Mouse (Mus musculus): ENCODE measurements around the gene Gm20388. TPM values are rescaled to one million over a fixed set of nuclear protein-coding genes. Genes with fewer than 3 reads are reported as not detected.
A peak's percentile ranks its signal among the peaks of the same experiment; 100 is the strongest.

Gene Gm20388
- total and polyA plus RNA-seq, 2 experiments from 2014 or later = 17.3 TPM; not detected in 1

DNA sequence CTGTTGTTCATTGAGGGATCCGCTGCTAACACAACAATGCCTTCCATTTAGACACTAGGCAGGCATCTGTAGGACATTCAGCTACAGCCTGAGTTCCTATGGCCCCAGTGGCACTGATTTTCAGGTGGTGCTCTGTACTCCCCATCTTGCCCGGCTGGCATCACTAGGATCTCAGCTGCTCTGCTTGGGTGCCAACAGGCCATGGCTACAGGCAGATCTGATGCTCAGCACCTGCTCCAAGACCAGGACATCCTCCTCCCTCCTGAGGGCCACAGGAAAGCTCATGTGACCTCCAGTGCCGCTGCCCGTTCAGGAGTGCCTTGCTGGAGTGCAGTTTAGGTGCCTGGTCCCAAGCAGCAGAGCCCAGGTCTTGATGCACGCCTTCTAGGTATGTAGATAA, 1721.8 kb downstream of the Gm20388 start:
- H3K4me2 ChIP-seq (ENCODE audit: low read depth, low read length) = no peak overlapping the region
- no peaks in the 10 kb centered on the region for H3K9me3 ChIP-seq (replicated peaks; ENCODE audit: control insufficient read depth, low read length)
- 41% methylated on average over 5 of the region's 5 CpGs for WGBS
- no peaks in the 10 kb centered on the region for H3K27me3 ChIP-seq (ENCODE audit: control insufficient read depth, insufficient read depth, low read length)
- H3K36me3 ChIP-seq (replicated peaks; ENCODE audit: control insufficient read depth, insufficient read depth, low read length) = peaks cover 13% of the 10 kb centered on the region; the same call in 1 of the 2 replicates
- no peak for ATAC-seq (ENCODE audit: insufficient read depth, low read depth)
- peaks cover 20% of the 10 kb centered on the region for H3K4me1 ChIP-seq (ENCODE audit: control insufficient read depth, insufficient read depth)
- peak overlapping the region; percentile 56 for H3K27ac ChIP-seq (ENCODE audit: low read depth)
- DNase-seq (ENCODE audit: low spot score) = no peak
- TF ChIP-seq EP300 (IDR thresholded peaks at IDR 0.05; ENCODE audit: low read depth) = no peak
- no peak for TF ChIP-seq CTCF (IDR thresholded peaks at IDR 0.05; ENCODE audit: low read depth)
- no peak overlapping the region for H3K4me3 ChIP-seq (ENCODE audit: low read depth, low read length)
- H3K9ac ChIP-seq (replicated peaks; ENCODE audit: low read depth, low read length) = no peak overlapping the region

DNA sequence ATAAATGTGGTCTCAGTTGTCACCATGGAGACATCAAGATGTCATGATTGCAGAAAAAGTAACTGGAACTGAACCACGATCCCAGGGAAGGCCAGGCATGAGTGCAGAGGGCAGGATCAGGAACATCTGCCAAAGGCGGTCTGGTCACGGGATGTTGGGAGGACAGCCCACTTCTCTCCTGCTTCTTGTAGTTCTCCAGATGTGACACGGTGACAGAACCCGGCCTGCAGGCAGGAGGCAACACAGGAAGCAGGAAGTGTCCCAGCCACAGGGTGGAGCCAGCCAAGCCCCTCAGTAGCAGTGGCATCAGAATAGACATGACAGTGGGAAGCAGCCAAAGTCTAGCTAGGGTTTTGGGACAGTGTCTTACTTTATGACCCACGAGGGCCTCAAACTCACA, 1724.9 kb downstream of the Gm20388 start:
- peak; percentile 36 for DNase-seq (ENCODE audit: low spot score)
- H3K27me3 ChIP-seq (ENCODE audit: control insufficient read depth, insufficient read depth, low read length) = no peaks in the 10 kb centered on the region
- peak; percentile 57; the same call in 1 of the 2 replicates for ATAC-seq (ENCODE audit: insufficient read depth, low read depth)
- no peak overlapping the region for H3K9ac ChIP-seq (replicated peaks; ENCODE audit: low read depth, low read length)
- H3K4me1 ChIP-seq (ENCODE audit: control insufficient read depth, insufficient read depth) = peaks cover 25% of the 10 kb centered on the region
- H3K4me3 ChIP-seq (ENCODE audit: low read depth, low read length) = no peak overlapping the region
- no peak for TF ChIP-seq EP300 (IDR thresholded peaks at IDR 0.05; ENCODE audit: low read depth)
- peak; percentile 30 for TF ChIP-seq CTCF (IDR thresholded peaks at IDR 0.05; ENCODE audit: low read depth)
- H3K27ac ChIP-seq (ENCODE audit: low read depth) = peak overlapping the region; percentile 75
- H3K4me2 ChIP-seq (ENCODE audit: low read depth, low read length) = no peak overlapping the region
- WGBS = 32% methylated on average over 6 of the region's 6 CpGs
- no peaks in the 10 kb centered on the region for H3K36me3 ChIP-seq (replicated peaks; ENCODE audit: control insufficient read depth, insufficient read depth, low read length)
- no peaks in the 10 kb centered on the region for H3K9me3 ChIP-seq (replicated peaks; ENCODE audit: control insufficient read depth, low read length)

- no peak overlapping the region for H3K4me2 ChIP-seq (ENCODE audit: low read depth, low read length)
- no peak for DNase-seq (ENCODE audit: low spot score)
- H3K4me3 ChIP-seq (ENCODE audit: low read depth, low read length) = no peak overlapping the region
- TF ChIP-seq CTCF (IDR thresholded peaks at IDR 0.05; ENCODE audit: low read depth) = no peak
- TF ChIP-seq EP300 (IDR thresholded peaks at IDR 0.05; ENCODE audit: low read depth) = no peak
- 0 out of 2 replicates have a peak overlapping the region, but pooled peaks have one; percentile 28 for H3K9ac ChIP-seq (replicated peaks; ENCODE audit: low read depth, low read length)
- 72% methylated on average over 8 of the region's 8 CpGs for WGBS
- H3K4me1 ChIP-seq (ENCODE audit: control insufficient read depth, insufficient read depth) = peaks cover 28% of the 10 kb centered on the region
- no peaks in the 10 kb centered on the region for H3K9me3 ChIP-seq (replicated peaks; ENCODE audit: control insufficient read depth, low read length)
- ATAC-seq (ENCODE audit: insufficient read depth, low read depth) = no peak
- no peaks in the 10 kb centered on the region for H3K27me3 ChIP-seq (ENCODE audit: control insufficient read depth, insufficient read depth, low read length)
- peak overlapping the region; percentile 75 for H3K27ac ChIP-seq (ENCODE audit: low read depth)
- no peaks in the 10 kb centered on the region for H3K36me3 ChIP-seq (replicated peaks; ENCODE audit: control insufficient read depth, insufficient read depth, low read length)
These were observed 1725.5 kb downstream of the Gm20388 start for GRCm38 (mm10) chr8:121636180-121636579.

DNA sequence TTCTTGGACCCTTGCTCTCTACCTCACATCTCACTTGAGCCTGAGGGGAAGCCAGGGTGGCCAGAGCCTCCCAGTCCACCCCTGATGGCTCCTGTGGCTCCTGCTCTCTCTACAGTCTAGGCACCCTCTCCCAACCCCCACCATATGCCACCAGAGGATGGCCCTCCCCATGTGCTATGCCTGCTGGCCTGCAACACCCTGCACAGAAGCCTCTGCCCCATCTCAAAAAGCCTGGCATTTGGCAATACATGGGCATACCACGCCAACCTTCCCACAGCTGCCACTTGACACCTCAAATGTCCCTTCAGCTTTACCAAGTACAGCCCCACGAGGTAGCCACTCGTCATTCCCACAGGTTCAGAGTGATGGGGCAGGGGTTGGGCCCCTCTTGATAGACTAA, 1732.2 kb downstream of the Gm20388 start:
- Histone ChIP-seq H3K9me3 (replicated peaks; ENCODE audit: control insufficient read depth, low read length) (no peaks in the 10 kb centered on the region), H3K4me2 (ENCODE audit: low read depth, low read length) (no peak overlapping the region), H3K9ac (replicated peaks; ENCODE audit: low read depth, low read length) (no peak overlapping the region), H3K27me3 (ENCODE audit: control insufficient read depth, insufficient read depth, low read length) (no peaks in the 10 kb centered on the region), H3K4me3 (ENCODE audit: low read depth, low read length) (no peak overlapping the region), H3K4me1 (ENCODE audit: control insufficient read depth, insufficient read depth) (peaks cover 21% of the 10 kb centered on the region), H3K36me3 (replicated peaks; ENCODE audit: control insufficient read depth, insufficient read depth, low read length) (peaks cover 4% of the 10 kb centered on the region; the same call in 1 of the 2 replicates), H3K27ac (ENCODE audit: low read depth) (peak overlapping the region; percentile 4; the same call in 1 of the 2 replicates)
- no peak for ATAC-seq (ENCODE audit: insufficient read depth, low read depth)
- TF ChIP-seq EP300 (IDR thresholded peaks at IDR 0.05; ENCODE audit: low read depth) = no peak
- no peak for TF ChIP-seq CTCF (IDR thresholded peaks at IDR 0.05; ENCODE audit: low read depth)
- 59% methylated on average over 3 of the region's 3 CpGs for WGBS
- DNase-seq (ENCODE audit: low spot score) = no peak

DNA sequence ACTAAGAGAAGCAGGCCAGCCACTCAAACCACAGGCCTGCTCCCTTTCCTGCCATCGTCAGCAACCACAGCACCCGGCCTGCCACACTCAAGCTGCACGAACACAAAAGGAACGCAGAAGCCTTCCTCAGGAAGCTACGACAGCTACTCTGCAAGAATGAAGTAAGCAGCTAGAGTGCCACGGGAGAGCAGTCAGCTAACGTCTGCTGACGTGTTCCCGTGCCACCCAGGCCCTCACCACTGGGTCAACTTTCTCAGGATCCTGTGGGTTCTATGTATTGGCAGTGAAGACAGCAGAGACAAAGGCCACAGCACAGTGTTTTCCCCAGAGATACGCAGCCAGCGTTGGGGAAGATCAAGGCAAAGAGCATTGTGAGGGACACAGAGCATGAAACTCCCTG, 1732.7 kb downstream of the Gm20388 start:
- Histone ChIP-seq H3K27me3 (ENCODE audit: control insufficient read depth, insufficient read depth, low read length) (no peaks in the 10 kb centered on the region), H3K4me2 (ENCODE audit: low read depth, low read length) (no peak overlapping the region), H3K9ac (replicated peaks; ENCODE audit: low read depth, low read length) (no peak overlapping the region), H3K4me1 (ENCODE audit: control insufficient read depth, insufficient read depth) (peaks cover 20% of the 10 kb centered on the region), H3K27ac (ENCODE audit: low read depth) (peak overlapping the region; percentile 4; the same call in 1 of the 2 replicates), H3K4me3 (ENCODE audit: low read depth, low read length) (no peak overlapping the region), H3K9me3 (replicated peaks; ENCODE audit: control insufficient read depth, low read length) (no peaks in the 10 kb centered on the region), H3K36me3 (replicated peaks; ENCODE audit: control insufficient read depth, insufficient read depth, low read length) (peaks cover 4% of the 10 kb centered on the region; the same call in 1 of the 2 replicates)
- TF ChIP-seq CTCF (IDR thresholded peaks at IDR 0.05; ENCODE audit: low read depth) (no peak), EP300 (IDR thresholded peaks at IDR 0.05; ENCODE audit: low read depth) (no peak)
- DNase-seq (ENCODE audit: low spot score) (no peak), ATAC-seq (ENCODE audit: insufficient read depth, low read depth) (no peak)
- WGBS = 41% methylated on average over 11 of the region's 11 CpGs
